Mouse (Mus musculus) ovary, postnatal 14 days (tissue): ENCODE measurements around the gene Dot1l.

Experiments used
- DNase-seq: peaks from one replicate; pipeline ENCODE4 v3.0.0; 2022; ENCODE audit warnings: low spot score

Dot1l gene

GRCm38 (mm10) chr10:80754594-80755290 is at the start of gene Dot1l:
Dot1l (plus strand) TSS chr10:80755206.
- peak; percentile 97 for DNase-seq

GRCm38 (mm10) chr10:80705479-80705878 is 49.5 kb upstream of the Dot1l start:
- DNase-seq: no peak

- DNase-seq: no peak
Observed at GRCm38 (mm10) chr10:80710834-80711233, 44.2 kb upstream of the Dot1l start.

GRCm38 (mm10) chr10:80717281-80717680 is 37.7 kb upstream of the Dot1l start:
- no peak for DNase-seq

GRCm38 (mm10) chr10:80727369-80728127 is 27.5 kb upstream of the Dot1l start:
- no peak for DNase-seq

GRCm38 (mm10) chr10:80732611-80733101 is 22.4 kb upstream of the Dot1l start:
- DNase-seq: no peak

GRCm38 (mm10) chr10:80736731-80737130 is 18.3 kb upstream of the Dot1l start:
- no peak for DNase-seq

- DNase-seq: no peak
Observed at GRCm38 (mm10) chr10:80738657-80739056, 16.3 kb upstream of the Dot1l start.

- no peak for DNase-seq
Observed at GRCm38 (mm10) chr10:80741146-80741545, 13.9 kb upstream of the Dot1l start.

- DNase-seq: no peak
Observed at GRCm38 (mm10) chr10:80741634-80742179, 13.3 kb upstream of the Dot1l start.

- peak; percentile 98 for DNase-seq
Observed at GRCm38 (mm10) chr10:80742180-80742978, 12.6 kb upstream of the Dot1l start, which contains the start of gene Ap3d1. Ap3d1 (minus strand) TSS chr10:80742264.

GRCm38 (mm10) chr10:80744262-80744661 is 10.7 kb upstream of the Dot1l start:
- no peak for DNase-seq

GRCm38 (mm10) chr10:80747410-80747809 is 7.6 kb upstream of the Dot1l start:
- DNase-seq: peak; percentile 64

- peak; percentile 72 for DNase-seq
Observed at GRCm38 (mm10) chr10:80748609-80749008, 6.4 kb upstream of the Dot1l start.

GRCm38 (mm10) chr10:80751188-80751832 is 3.7 kb upstream of the Dot1l start:
- DNase-seq: no peak

- peak; percentile 62 for DNase-seq
Observed at GRCm38 (mm10) chr10:80752079-80752625, 2.9 kb upstream of the Dot1l start.

GRCm38 (mm10) chr10:80755291-80756015 is 447 bp downstream of the Dot1l start:
- no peak for DNase-seq

GRCm38 (mm10) chr10:80756099-80756498 is 1.1 kb downstream of the Dot1l start:
- no peak for DNase-seq

GRCm38 (mm10) chr10:80756509-80756908 is 1.5 kb downstream of the Dot1l start:
- DNase-seq: no peak

GRCm38 (mm10) chr10:80756967-80757366 is 2.0 kb downstream of the Dot1l start:
- DNase-seq: no peak
